Mouse (Mus musculus) naive thymus-derived CD4-positive, alpha-beta T cell, adult 2 months (primary cell): ENCODE results near the gene Prcc.
"Not testable (repeated sequence)": the region's sequence is repeated elsewhere in the genome, so short reads cannot be mapped to it uniquely, and the experiment has no call there.

ENCODE experiments used
- DNase-seq: peaks from one replicate; pipeline ENCODE4 v3.0.0-alpha.2; 2011; ENCODE audit warnings: low read depth

Gene Prcc

GRCm38 (mm10) chr3:87905880-87906485 lies 20.6 kb upstream of the Prcc start, which contains the start of gene Hdgf:
TSS of gene Hdgf (plus strand) at chr3:87906321.
- DNase-seq: peak; percentile 95

- no peak for DNase-seq
Measured at GRCm38 (mm10) chr3:87903821-87904220, 18.4 kb upstream of the Prcc start.

DNA sequence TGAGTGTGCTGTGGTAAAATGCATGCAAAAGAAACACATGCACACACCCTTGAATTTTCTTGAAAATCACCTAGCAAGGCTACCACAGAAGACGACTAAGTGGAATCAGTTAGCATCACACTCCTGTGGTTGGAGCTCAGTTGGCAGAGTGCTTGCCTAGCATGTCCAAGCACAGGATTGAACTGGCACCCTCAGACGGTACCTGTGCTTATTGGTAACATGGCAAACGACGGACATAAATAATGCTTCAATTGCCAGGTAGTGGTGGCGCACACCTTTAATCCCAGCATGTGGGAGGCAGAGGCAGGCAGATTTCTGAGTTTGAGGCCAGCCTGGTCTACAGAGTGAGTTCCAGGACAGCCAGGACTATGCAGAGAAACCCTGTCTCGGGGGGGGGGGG lies 16.6 kb upstream of the Prcc start:
- not testable (repeated sequence) for DNase-seq

GRCm38 (mm10) chr3:87901036-87901624 lies 15.7 kb upstream of the Prcc start:
- DNase-seq: no peak

- DNase-seq: no peak
Measured at GRCm38 (mm10) chr3:87899776-87900175, 14.4 kb upstream of the Prcc start.

DNA sequence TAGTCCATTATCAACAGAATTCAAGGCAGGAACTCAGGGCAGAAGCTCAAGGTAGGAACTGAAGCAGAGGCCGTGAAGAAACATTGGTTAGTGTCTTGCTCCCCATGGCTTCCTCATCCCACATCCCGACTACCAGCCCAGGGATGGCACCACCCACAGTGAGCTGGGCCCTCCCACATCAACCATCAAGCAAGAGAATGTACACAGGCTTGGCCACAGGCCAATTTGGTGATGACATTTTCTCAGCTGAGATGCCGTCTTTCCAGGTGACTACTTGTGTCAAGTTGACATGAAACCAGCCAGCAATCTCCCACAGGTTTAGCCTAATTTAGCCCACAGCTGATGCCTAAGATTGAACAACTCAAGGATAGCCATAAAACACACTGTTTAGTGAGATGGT lies 13.9 kb upstream of the Prcc start:
- no peak for DNase-seq

GRCm38 (mm10) chr3:87893367-87893905 lies 8.0 kb upstream of the Prcc start:
- no peak for DNase-seq

GRCm38 (mm10) chr3:87891481-87891880 lies 6.1 kb upstream of the Prcc start:
- no peak for DNase-seq

GRCm38 (mm10) chr3:87887400-87887799 lies 2.0 kb upstream of the Prcc start:
- DNase-seq: not testable (repeated sequence)

- peak; percentile 40 for DNase-seq
Measured at GRCm38 (mm10) chr3:87886416-87886815, 1.0 kb upstream of the Prcc start.

- no peak for DNase-seq
Measured at GRCm38 (mm10) chr3:87886004-87886365, 577 bp upstream of the Prcc start.

DNA sequence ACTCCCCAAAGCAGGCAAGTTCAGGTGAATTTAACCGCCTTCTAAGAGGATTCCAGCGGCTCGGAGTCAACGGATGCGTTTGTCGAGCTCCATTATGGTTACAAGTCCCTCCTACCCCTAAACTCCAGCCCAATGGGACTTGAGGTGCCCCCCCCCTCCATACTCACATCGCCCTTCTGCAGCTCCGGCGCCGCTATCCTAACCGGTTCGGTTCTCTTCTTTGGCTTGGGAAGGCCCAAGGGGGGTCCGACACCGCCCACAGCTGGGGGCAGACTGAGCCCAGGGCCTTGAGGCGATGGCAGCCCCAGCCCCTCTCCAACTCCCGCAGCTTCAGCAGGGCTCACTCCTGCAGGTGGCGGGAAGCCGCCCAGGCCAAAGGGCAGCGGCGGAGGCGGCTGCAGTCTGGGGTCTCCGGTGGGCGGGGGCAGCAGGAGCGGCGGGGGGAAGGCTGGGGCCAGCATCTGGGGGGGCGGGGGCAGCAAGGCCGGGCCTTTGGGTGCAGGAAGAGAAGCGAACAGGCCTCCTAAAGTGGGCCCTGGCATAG lies 628 bp downstream of the Prcc start:
- DNase-seq: peak; percentile 57

DNA sequence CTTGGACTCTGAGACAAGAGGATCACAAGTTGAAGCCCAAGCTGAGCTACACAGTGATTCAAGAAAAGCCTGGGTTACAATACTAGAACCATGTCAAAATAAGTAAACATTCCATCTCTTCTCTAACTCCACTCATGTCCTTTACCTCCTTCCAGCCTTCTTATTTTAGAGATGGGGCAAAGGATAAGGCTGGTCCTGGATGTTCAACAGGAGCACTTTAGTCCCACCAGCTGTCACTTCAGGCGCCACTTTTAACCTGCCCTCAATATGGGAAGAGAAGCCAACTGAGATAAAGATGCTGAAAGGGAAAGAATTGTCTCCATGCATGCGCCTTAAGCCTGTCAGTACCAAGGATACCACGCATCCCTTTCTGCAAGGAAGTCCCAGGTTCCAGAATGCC lies 1.1 kb downstream of the Prcc start:
- DNase-seq: no peak

DNA sequence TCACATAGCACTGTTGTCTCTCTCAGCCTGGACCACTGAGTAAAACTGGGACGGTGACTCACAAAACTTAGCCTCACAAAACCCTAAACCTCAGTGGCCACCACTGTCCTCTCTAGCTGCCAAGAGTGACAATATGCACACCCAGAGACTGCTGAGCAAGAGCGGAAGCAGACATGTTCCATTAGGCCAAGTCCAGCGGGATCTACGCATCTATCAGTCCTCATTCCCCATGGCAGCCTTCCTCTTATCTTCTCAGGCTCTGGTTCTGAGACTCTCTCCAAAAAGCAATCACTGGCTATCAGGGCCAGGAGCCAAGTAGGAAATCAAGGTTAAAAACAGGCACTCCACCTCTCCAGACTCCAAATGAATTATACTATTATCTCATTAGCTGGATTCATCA lies 7.7 kb downstream of the Prcc start:
- no peak for DNase-seq

DNA sequence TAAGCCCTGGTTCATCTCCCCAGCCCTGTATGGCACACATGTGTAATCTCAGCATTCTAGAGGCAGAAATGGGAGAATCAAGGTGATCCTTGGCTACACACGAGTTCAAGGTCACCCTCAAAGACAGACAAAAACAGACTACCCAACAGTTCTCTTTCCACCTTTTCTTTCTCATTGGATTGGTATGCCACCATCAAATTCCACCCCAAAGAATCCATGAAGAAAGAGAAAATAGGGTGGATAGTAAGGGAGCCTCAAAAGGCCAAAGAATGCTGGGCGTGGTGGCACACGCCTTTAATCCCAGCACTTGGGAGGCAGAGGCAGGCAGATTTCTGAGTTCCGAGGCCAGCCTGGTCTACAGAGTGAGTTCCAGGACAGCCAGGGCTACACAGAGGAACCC lies 21.3 kb downstream of the Prcc start:
- not testable (repeated sequence) for DNase-seq

GRCm38 (mm10) chr3:87859813-87860212 lies 25.6 kb downstream of the Prcc start:
- peak; percentile 88 for DNase-seq

GRCm38 (mm10) chr3:87857666-87858065 lies 27.7 kb downstream of the Prcc start:
- no peak for DNase-seq

- no peak for DNase-seq
Measured at GRCm38 (mm10) chr3:87855936-87856335, 29.5 kb downstream of the Prcc start.

DNA sequence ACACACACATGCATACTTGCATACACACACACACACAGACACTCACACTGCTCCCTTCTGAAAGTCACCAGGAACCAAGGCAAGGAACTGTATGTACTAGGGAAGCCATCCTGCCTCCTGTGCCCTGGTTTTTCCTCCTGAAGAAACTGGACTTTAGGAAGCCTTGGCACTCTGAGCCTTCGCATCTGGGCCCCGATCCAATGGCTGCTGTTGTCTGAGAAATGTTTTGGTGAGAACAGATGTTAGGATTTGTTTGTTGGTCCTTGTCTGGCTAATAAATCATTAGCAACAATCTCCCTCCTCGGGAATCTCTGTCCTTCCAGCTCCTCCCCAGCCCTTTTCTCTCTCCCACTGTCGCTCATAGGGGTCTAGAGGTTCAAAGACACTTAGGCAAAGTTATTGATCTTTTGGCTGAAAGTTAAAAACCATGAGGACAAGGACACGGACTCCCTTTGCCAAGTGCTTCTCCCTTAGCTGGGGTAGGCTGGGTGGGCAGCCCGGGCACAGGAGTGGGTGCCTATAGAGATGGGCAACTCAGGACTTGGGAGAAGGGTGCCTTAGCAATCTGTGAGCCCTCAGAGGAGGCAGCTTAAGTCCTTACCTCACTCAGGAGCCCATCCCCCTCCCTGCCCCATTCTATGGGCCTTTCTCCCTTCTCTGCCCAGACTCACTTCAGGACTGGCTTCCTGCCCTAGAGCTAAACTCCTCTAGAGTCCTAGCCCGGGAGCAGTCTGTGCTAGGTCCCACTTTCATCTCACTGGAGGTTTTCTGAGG lies 30.4 kb downstream of the Prcc start:
- no peak for DNase-seq

DNA sequence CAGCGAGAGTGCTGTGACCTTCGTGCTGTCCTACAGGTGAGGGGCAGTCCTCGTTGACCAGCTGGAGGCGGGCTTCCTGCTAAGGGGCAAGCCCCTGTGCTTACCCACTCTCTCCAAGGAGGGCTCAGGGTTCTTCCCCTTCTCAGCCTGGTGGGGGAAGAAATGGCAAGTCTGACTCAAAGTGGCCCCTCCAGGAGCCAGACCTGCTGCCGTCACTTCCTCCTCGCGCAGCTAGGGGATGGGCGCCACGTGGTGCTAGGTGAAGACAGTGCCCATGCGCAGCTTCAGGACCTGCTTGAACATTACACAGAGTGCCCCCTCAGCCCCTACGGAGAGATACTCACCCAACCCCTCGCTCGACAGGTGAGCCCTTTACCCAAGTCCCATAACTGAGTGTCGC lies 36.3 kb downstream of the Prcc start:
- peak; percentile 35 for DNase-seq

DNA sequence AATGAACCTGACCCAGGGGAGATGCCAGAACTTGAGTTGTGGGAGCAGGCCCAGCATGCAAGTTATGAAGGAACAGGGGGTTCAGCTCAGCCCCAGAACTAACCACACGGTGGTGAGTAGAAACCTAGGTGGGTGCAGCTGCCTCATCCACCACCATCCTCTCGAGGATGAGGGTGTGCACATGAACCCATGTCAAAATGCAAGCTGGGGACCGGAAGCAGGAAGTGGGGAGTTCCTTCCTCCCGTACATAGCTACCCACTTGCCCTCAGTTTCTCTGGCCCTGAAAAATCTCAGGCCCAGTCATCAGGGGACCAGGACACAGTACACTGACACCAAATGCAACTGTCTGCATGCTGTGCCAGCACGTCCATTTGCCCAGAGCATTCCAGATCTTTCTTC lies 37.7 kb downstream of the Prcc start:
- DNase-seq: peak; percentile 78

DNA sequence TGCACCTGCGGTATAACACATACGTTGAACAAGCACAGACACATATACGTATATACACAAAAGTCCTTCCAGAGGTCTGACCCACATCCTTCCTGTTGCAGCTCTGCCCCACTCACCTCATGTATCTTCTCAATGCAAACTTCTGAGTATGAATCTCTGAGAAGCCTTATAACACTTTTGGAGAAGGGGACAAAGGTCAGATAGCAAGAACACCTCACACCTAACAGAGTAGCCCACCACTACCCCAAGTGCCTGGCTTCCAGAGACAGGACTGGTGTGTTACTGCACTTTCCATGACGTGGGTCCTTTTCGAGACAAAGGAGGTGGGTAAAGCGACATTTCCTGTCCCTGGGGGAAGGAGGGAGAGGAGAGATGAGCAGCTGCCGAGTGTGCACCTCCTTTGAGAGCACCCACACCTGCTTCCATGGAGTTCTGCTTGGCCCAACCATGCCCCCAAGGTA lies 38.7 kb downstream of the Prcc start, which contains the start of gene Sh2d2a:
Gene Sh2d2a (plus strand): TSS at position 106 of the 461 bp plus-strand sequence.
- peak; percentile 94 for DNase-seq

DNA sequence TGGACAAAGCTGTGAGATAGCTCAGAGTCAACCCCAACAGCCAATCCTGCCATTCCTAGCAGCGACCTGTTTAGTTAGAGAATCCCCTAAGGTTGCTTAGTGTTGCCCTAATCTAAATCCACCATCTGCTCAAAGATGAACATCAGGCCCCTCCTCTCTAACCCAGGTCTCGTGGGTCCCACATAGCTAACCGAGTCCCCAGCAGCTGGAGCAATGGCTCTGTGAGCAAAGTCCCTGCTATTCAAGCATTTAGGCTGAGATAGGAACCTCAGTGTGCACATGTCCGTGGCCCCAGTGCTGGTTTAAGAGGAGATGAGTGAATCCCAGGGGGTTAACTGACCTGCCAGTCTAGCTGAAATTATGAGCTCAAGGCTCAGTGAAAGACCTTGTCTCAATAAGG lies 39.2 kb downstream of the Prcc start:
- DNase-seq: no peak
